Mouse (Mus musculus) intestine, embryonic 16.5 days (tissue): ENCODE measurements at regions not wholly inside any gene's neighbourhood (a gene's known extent, or its start where the extent isn't known, plus 50 kb on each side); places are given as distances from the start of the nearest gene placed in this dataset.

Experiments used
- ATAC-seq: fragments of 200-750 bp; cut with Nextera tagmentation; 2 replicates; pipeline ENCODE4 v1.8.0; 2017; ENCODE audit warnings: moderate TSS enrichment, moderate library complexity
- H3K27ac ChIP-seq: fragments of 300-500 bp; sonication (generic); 2 replicates; pipeline ENCODE4 v1.5.1; 2014; ENCODE audit warnings: mild to moderate bottlenecking, low read length
- H3K27me3 ChIP-seq: fragments of 300-500 bp; sonication (generic); replicated peaks from 2 replicates; pipeline ENCODE4 v1.6.1; 2014; ENCODE audit warnings: low read length, control low read depth, mixed read lengths; ENCODE audit not compliant: control insufficient read depth, insufficient read depth
- H3K36me3 ChIP-seq: fragments of 300-500 bp; sonication (generic); 2 replicates; pipeline ENCODE4 v1.6.1; 2014; ENCODE audit warnings: low read length, control low read depth; ENCODE audit not compliant: control insufficient read depth, insufficient read depth
- H3K4me1 ChIP-seq: fragments of 300-500 bp; sonication (generic); 2 replicates; pipeline ENCODE4 v1.6.1; 2014; ENCODE audit warnings: low read length, control low read depth, mixed read lengths; ENCODE audit not compliant: control insufficient read depth, insufficient read depth
- H3K4me2 ChIP-seq: fragments of 300-500 bp; sonication (generic); 2 replicates; pipeline ENCODE4 v1.6.1; 2014; ENCODE audit warnings: low read depth, low read length, control low read depth
- H3K4me3 ChIP-seq: fragments of 300-500 bp; sonication (generic); 2 replicates; pipeline ENCODE4 v1.5.1; 2014; ENCODE audit warnings: mild to moderate bottlenecking, low read length
- H3K9ac ChIP-seq: fragments of 300-500 bp; sonication (generic); 2 replicates; pipeline ENCODE4 v1.6.1; 2014; ENCODE audit warnings: low read depth, low read length
- H3K9me3 ChIP-seq: fragments of 300-500 bp; sonication (generic); 2 replicates; pipeline ENCODE4 v1.6.1; 2016; ENCODE audit warnings: low read length, control low read depth; ENCODE audit not compliant: control insufficient read depth
- WGBS: fragments of 180-500 bp; shearing (Covaris S2); extraction: QIAGEN DNeasy Blood & Tissue Kit; methylation state at CpG from one replicate; pipeline ENCODE4 v1.1.7; 2014; 5-methylcytosine and 5-hydroxymethylcytosine counted together

DNA sequence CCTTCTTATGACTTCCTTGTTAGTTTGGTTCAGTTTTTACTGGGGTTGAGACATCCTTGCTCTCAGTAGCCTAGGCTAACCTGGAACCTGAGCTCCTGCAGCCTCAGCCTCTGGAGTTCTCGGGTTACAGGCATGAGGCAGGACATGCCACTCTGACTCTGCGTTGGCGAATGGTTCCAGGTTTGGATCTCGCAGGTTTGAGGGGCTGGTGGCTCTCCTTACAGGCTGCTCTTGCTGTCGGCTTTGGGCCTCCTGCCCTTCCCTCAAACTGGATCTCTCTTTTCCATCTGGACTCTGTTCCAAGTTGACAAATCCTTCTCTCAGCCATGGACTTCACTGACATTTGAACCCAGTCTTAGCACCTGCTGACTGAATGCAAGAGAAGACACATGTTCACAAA is 325.4 kb downstream of the Zfp706 start:
- no peak overlapping the region for H3K4me2 ChIP-seq
- H3K4me3 ChIP-seq = no peak overlapping the region
- no peak for ATAC-seq
- no peaks in the 10 kb centered on the region for H3K27me3 ChIP-seq
- peaks cover 5% of the 10 kb centered on the region; the same call in 1 of the 2 replicates for H3K4me1 ChIP-seq
- 58% methylated on average over 5 of the region's 5 CpGs for WGBS
- no peaks in the 10 kb centered on the region for H3K36me3 ChIP-seq
- H3K27ac ChIP-seq = no peak overlapping the region
- H3K9me3 ChIP-seq = no peaks in the 10 kb centered on the region
- H3K9ac ChIP-seq = no peak overlapping the region

DNA sequence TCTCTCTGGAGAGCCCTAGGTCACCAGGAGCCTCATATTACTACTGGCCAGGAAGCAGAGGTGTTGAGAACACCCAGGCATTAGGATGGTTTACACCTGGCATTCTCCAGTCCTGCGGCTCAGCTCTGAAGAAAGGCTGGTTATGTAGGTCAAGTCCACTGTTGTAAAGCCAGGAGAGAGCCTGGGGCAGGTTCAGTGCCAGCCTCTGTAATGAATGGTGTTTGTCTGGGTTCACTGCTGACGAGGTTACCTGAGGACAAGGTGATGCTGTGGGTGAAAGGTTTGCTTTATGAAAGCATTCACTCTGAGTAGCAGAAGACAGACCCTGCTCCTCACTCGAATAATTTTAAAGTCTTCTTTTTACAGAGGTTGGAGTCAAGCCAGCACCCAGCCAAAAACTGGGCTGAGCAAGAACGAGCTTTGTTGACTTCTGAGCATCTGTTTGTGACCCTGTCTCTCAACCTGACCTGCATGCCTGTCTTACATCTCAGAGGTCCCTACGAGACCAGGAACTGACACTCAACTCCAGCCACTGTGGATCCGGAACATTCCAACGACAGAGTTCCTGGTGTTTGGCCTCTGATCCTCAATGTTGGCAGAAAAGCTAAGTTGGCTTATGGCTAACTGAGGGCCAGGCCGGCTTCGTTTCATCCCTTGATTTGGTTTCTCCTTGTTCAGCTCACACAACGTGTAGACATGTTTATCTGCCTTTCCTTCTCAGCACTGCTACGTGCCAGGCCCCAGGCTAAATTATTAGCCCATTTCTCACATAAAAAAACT is 327.0 kb downstream of the Zfp706 start:
- no peaks in the 10 kb centered on the region for H3K36me3 ChIP-seq
- H3K4me2 ChIP-seq = no peak overlapping the region
- ATAC-seq = no peak; the same call in 1 of the 2 replicates
- no peaks in the 10 kb centered on the region for H3K27me3 ChIP-seq
- 78% methylated on average over 11 of the region's 11 CpGs for WGBS
- no peak overlapping the region for H3K4me3 ChIP-seq
- H3K27ac ChIP-seq = no peak overlapping the region
- H3K9ac ChIP-seq = no peak overlapping the region
- H3K9me3 ChIP-seq = no peaks in the 10 kb centered on the region
- H3K4me1 ChIP-seq = peaks cover 5% of the 10 kb centered on the region; the same call in 1 of the 2 replicates

- ATAC-seq = no peak
Observed at GRCm38 (mm10) chr15:36679577-36679976, 328.0 kb downstream of the Zfp706 start.

DNA sequence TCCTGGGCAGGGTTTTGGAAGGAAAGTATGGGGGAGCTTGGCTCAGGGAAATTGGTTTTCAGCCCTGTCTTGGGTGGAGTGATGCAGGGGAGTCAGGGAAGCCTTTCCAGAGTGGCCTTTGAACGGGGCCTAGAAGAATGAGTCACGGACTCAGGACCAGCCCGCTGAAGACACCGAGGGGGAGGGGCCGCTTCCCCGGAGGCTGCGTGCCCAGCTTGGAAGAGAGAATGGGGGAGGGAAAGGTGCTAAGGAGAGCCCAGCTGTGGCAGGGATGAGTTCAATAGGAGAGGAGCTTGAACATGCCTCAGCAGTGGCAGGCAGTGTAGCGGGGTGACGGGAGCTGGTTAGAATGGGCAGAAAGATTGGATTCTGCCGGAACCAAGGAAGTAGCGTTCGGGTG is 337.8 kb downstream of the Zfp706 start:
- Histone ChIP-seq H3K27me3 (no peaks in the 10 kb centered on the region), H3K4me1 (peaks cover 5% of the 10 kb centered on the region), H3K4me3 (no peak overlapping the region), H3K36me3 (no peaks in the 10 kb centered on the region), H3K9ac (no peak overlapping the region), H3K4me2 (peak overlapping the region; percentile 26; the same call in 1 of the 2 replicates), H3K9me3 (no peaks in the 10 kb centered on the region), H3K27ac (no peak overlapping the region)
- 22% methylated on average over 12 of the region's 12 CpGs for WGBS
- peak; percentile 95 for ATAC-seq

More at GRCm38 (mm10) chr15:36679577-36679976, 328.0 kb downstream of the Zfp706 start:
- Histone ChIP-seq H3K27ac (no peak overlapping the region), H3K27me3 (no peaks in the 10 kb centered on the region), H3K4me2 (no peak overlapping the region), H3K9ac (no peak overlapping the region), H3K9me3 (no peaks in the 10 kb centered on the region), H3K4me1 (peaks cover 5% of the 10 kb centered on the region; the same call in 1 of the 2 replicates), H3K4me3 (no peak overlapping the region), H3K36me3 (no peaks in the 10 kb centered on the region)
- 80% methylated on average over 13 of the region's 13 CpGs for WGBS

DNA sequence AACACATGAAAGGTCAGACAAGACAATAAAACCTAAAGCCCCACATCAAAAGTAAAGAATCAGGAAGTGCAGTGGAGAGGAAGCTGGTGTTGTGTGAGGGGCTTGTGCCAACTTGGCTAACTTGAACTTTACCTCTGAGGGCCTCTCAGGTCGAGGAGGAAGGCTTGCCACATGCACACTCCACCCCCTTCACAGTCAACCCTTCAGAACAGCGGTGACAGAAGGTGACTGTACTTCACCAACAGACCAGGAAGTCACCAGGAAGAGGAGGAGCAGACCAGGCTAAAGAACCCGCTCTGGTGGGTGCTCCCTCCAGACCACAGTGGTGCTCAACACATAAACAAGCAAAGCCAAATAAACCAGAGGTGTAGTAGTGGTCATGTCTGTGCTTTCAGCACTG is 341.0 kb downstream of the Zfp706 start:
- H3K4me3 ChIP-seq = no peak overlapping the region
- H3K27ac ChIP-seq = no peak overlapping the region
- H3K9me3 ChIP-seq = no peaks in the 10 kb centered on the region
- WGBS = 51% methylated on average over 3 of the region's 3 CpGs
- H3K9ac ChIP-seq = no peak overlapping the region
- peak; percentile 55 for ATAC-seq
- H3K36me3 ChIP-seq = no peaks in the 10 kb centered on the region
- H3K27me3 ChIP-seq = no peaks in the 10 kb centered on the region
- peaks cover 5% of the 10 kb centered on the region for H3K4me1 ChIP-seq
- H3K4me2 ChIP-seq = no peak overlapping the region

DNA sequence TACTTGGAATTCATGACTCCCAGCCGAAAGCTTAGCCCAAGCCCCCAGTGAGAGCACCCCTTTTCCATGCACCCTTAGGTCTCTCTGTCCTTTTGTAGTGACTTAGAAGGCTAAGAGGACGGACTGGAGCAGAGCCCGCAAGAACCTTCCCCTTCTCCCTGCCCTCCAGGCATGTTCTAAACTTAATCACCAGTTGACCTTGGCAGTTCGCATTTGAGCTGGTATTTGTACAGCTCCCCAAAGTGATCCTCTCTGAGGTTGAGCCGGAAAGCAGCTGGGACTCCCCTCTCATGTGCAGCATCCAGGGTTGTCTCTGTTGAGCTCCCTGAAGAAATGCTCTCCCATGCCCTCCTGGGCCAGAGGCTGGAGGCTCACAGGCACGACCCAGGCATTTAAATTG is 343.2 kb downstream of the Zfp706 start:
- H3K9me3 ChIP-seq = no peaks in the 10 kb centered on the region
- H3K4me2 ChIP-seq = no peak overlapping the region
- no peaks in the 10 kb centered on the region for H3K36me3 ChIP-seq
- no peak overlapping the region for H3K27ac ChIP-seq
- peaks cover under 1% of the 10 kb centered on the region; the same call in 1 of the 2 replicates for H3K4me1 ChIP-seq
- WGBS = 75% methylated on average over 6 of the region's 6 CpGs
- ATAC-seq = no peak
- H3K27me3 ChIP-seq = no peaks in the 10 kb centered on the region
- no peak overlapping the region for H3K4me3 ChIP-seq
- no peak overlapping the region for H3K9ac ChIP-seq

GRCm38 (mm10) chr15:36660986-36661385 is 346.6 kb downstream of the Zfp706 start:
- H3K4me2 ChIP-seq = no peak overlapping the region
- H3K27me3 ChIP-seq = no peaks in the 10 kb centered on the region
- no peaks in the 10 kb centered on the region for H3K4me1 ChIP-seq
- no peak overlapping the region for H3K27ac ChIP-seq
- 77% methylated on average over 7 of the region's 7 CpGs for WGBS
- no peaks in the 10 kb centered on the region for H3K9me3 ChIP-seq
- H3K4me3 ChIP-seq = no peak overlapping the region
- no peaks in the 10 kb centered on the region for H3K36me3 ChIP-seq
- no peak for ATAC-seq
- H3K9ac ChIP-seq = no peak overlapping the region
